Mouse (Mus musculus) kidney, adult 9 months (tissue): ENCODE measurements around the gene Arhgap25.

Experiments
- DNase-seq: peaks from one replicate; pipeline ENCODE4 v3.0.0; 2022

Gene Arhgap25

DNA sequence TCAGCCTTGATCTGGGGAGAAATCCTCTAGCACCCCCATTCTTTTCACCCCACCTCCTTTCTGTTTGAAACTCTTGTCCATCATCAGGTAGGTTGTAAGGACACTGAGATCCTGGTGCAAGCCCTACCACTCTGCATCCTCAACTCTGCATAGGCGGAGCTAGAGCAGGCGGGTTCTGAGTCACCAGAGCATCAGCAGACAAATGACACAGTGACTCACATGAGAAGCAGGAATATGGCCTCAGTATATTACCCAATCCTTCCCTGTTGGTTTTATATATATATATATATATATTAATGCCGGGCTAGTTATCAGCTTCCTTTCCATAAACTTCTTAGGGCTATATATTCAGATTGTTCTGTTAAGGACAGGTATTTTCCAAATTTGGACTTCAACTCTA, 97.3 kb downstream of the Arhgap25 start:
- no peak for DNase-seq

GRCm38 (mm10) chr6:87428487-87429044, 104.5 kb downstream of the Arhgap25 start, which contains the start of gene Bmp10:
TSS of gene Bmp10 (plus strand) at chr6:87428994.
- no peak for DNase-seq

- DNase-seq = no peak
These were observed 105.4 kb downstream of the Arhgap25 start for GRCm38 (mm10) chr6:87427616-87428015.

- peak; percentile 7 for DNase-seq
These were observed 106.1 kb downstream of the Arhgap25 start for GRCm38 (mm10) chr6:87426954-87427353.

GRCm38 (mm10) chr6:87424037-87424816, 108.8 kb downstream of the Arhgap25 start:
- peak; percentile 49 for DNase-seq

DNA sequence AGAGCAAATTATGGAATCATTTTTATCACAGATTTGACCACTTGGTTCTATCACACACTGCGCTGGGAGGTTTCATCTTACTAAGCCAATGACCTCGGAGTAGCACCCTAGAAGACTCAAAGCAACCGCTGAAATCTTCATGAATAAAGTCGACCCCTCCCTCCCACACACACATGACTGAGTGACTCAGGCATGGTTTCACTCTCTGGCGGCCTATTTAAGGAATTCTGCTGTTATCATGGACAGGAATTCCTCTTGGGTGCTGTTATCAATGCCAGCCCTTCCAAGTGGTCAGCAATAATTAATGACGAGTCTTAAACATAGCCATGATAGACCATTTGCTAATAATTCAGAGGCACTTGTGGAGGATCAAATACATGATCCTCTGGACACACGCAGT, 110.8 kb downstream of the Arhgap25 start:
- DNase-seq = no peak

DNA sequence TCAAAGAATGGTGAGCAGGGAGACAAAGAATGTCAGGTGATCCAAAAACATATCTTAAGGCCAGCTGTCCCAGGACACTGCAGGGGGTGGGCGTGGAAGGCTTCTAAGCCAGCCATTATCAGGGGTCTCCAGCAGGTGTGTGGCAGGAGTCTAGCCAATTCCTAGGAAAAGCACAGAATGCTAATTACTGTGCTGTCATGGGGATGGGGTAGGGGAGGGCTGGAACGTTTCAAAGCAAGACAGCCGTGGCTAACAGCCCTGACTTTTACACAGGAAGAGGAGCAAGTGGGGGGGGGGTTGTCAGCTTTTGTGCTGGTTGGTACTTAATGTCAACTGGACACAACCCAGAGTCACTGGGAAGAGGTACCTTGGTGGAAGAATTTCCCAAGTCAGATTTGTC, 121.0 kb downstream of the Arhgap25 start:
- no peak for DNase-seq
